Mouse (Mus musculus): ENCODE results near the gene Gpr62. TPM values are rescaled to one million over a fixed set of nuclear protein-coding genes. Genes with fewer than 3 reads are reported as not detected.

The Gpr62 gene
- polyA plus RNA-seq, 1 experiment from 2014 or later, result 0.42 TPM

Other genes with a start within 250 kb of the Gpr62 start
- 0.12 and 0.15 TPM in 2 replicates for gene Tlr9, start 243.3 kb downstream of the Gpr62 start, polyA plus RNA-seq (2015; fragmentation: Nextera tagmentation; extraction: Ambion mirVana)
- gene Alas1, start 217.3 kb downstream of the Gpr62 start, polyA plus RNA-seq (2015; fragmentation: Nextera tagmentation; extraction: Ambion mirVana), result 109 TPM in 2 replicates
- 24.7 and 25.4 TPM in 2 replicates for gene Poc1a, start 184.9 kb downstream of the Gpr62 start, polyA plus RNA-seq (2015; fragmentation: Nextera tagmentation; extraction: Ambion mirVana)
- gene Dusp7, start 97.3 kb downstream of the Gpr62 start, polyA plus RNA-seq (2015; fragmentation: Nextera tagmentation; extraction: Ambion mirVana), result 16.8 and 17.1 TPM in 2 replicates
- 805 and 953 TPM in 2 replicates for gene Rpl29, start 36.5 kb downstream of the Gpr62 start, polyA plus RNA-seq (2015; fragmentation: Nextera tagmentation; extraction: Ambion mirVana)
- 37.9 and 50.7 TPM in 2 replicates for gene Acy1, start 27.6 kb downstream of the Gpr62 start, polyA plus RNA-seq (2015; fragmentation: Nextera tagmentation; extraction: Ambion mirVana)
- 26.2 and 26.9 TPM in 2 replicates for gene Abhd14b, start 18.5 kb downstream of the Gpr62 start, polyA plus RNA-seq (2015; fragmentation: Nextera tagmentation; extraction: Ambion mirVana)
- 48.6 and 48.7 TPM in 2 replicates for gene Abhd14a, start 18.3 kb downstream of the Gpr62 start, polyA plus RNA-seq (2015; fragmentation: Nextera tagmentation; extraction: Ambion mirVana)
- gene Pcbp4, start 12.6 kb downstream of the Gpr62 start, polyA plus RNA-seq (2015; fragmentation: Nextera tagmentation; extraction: Ambion mirVana), result 51.8 and 58.9 TPM in 2 replicates
- gene Rrp9, start 10.0 kb upstream of the Gpr62 start, polyA plus RNA-seq (2015; fragmentation: Nextera tagmentation; extraction: Ambion mirVana), result 44.3 and 46.5 TPM in 2 replicates
- gene Parp3, start 11.0 kb upstream of the Gpr62 start, polyA plus RNA-seq (2015; fragmentation: Nextera tagmentation; extraction: Ambion mirVana), result 2.9 and 3.7 TPM in 2 replicates
- gene Iqcf1, start 34.0 kb upstream of the Gpr62 start, polyA plus RNA-seq (2015; fragmentation: Nextera tagmentation; extraction: Ambion mirVana), result not detected in 2 replicates
- not detected in 2 replicates for gene Iqcf5, start 48.6 kb upstream of the Gpr62 start, polyA plus RNA-seq (2015; fragmentation: Nextera tagmentation; extraction: Ambion mirVana)
- not detected in 2 replicates for gene Iqcf3, start 95.7 kb upstream of the Gpr62 start, polyA plus RNA-seq (2015; fragmentation: Nextera tagmentation; extraction: Ambion mirVana)
- not detected in 2 replicates for gene Iqcf4, start 105.1 kb upstream of the Gpr62 start, polyA plus RNA-seq (2015; fragmentation: Nextera tagmentation; extraction: Ambion mirVana)
- not detected in 2 replicates for gene Iqcf6, start 160.6 kb upstream of the Gpr62 start, polyA plus RNA-seq (2015; fragmentation: Nextera tagmentation; extraction: Ambion mirVana)
- gene Grm2, start 190.1 kb upstream of the Gpr62 start, polyA plus RNA-seq (2015; fragmentation: Nextera tagmentation; extraction: Ambion mirVana), result not detected in 2 replicates
- 51.5 and 53.7 TPM in 2 replicates for gene Tex264, start 220.0 kb upstream of the Gpr62 start, polyA plus RNA-seq (2015; fragmentation: Nextera tagmentation; extraction: Ambion mirVana)